Mouse (Mus musculus): ENCODE results near the gene Cfap43. TPM values are rescaled to one million over a fixed set of nuclear protein-coding genes. Genes with fewer than 3 reads are reported as not detected.

Gene Cfap43
- total and polyA plus RNA-seq, 3 experiments: 3.2 to 12.7 (median 11.7) TPM

- H3K4me1 ChIP-seq (ENCODE audit: control insufficient read depth in 1 of 2, insufficient read depth in 2 of 2): peaks cover 20 to 46% of the 10 kb centered on the region in 2 experiments
- no peak for TF ChIP-seq KAT2A (IDR thresholded peaks at IDR 0.05; ENCODE audit: insufficient replicate concordance, low read length)
- no peak for TF ChIP-seq MEF2A (IDR thresholded peaks at IDR 0.05; ENCODE audit: borderline replicate concordance, low read depth, low read length)
- TF ChIP-seq EP300 (IDR thresholded peaks at IDR 0.05; ENCODE audit: low read length): no peak
- no peak for TF ChIP-seq TCF12 (IDR thresholded peaks at IDR 0.05; ENCODE audit: low read depth, low read length)
- no peaks in the 10 kb centered on the region for H3K79me2 ChIP-seq (replicated peaks; ENCODE audit: control insufficient read depth, extremely low read depth, insufficient read depth, poor library complexity, severe bottlenecking)
- H3K9me3 ChIP-seq (replicated peaks; ENCODE audit: low read length): no peaks in the 10 kb centered on the region
- dilution Hi-C loops (cut with MboI; ENCODE audit: extremely low pct_ligation_motif_present, extremely low pct_unique_long_range_greater_than_20kb, low sequenced_read_pairs) (no loop called here), in situ Hi-C loops (cut with MboI; ENCODE audit: low pct_ligation_motif_present, low pct_unique_long_range_greater_than_20kb, low sequenced_read_pairs) (loop anchor here (25.0 kb wide), 1 partner anchor 500 kb away; no protein-coding TSS in a partner anchor)
- DNase-seq (ENCODE audit: extremely low read depth): no peak
- no peak overlapping the region for H3K4me3 ChIP-seq (replicated peaks in 1 of 3; ENCODE audit: low read depth in 2 of 3, low read length in 2 of 3, poor library complexity in 1 of 3)
- peaks cover 33 to 55% of the 10 kb centered on the region in 2 experiments for H3K36me3 ChIP-seq (replicated peaks in 1 of 2; ENCODE audit: control insufficient read depth in 1 of 2, insufficient read depth in 1 of 2, low read length in 1 of 2)
- H3K9ac ChIP-seq (ENCODE audit: insufficient read depth, low read depth): no peak overlapping the region
- H3K4me2 ChIP-seq (ENCODE audit: insufficient read depth, low read depth, poor library complexity, severe bottlenecking): no peak overlapping the region
- no peak overlapping the region for H3K27ac ChIP-seq (ENCODE audit: insufficient read depth, low read depth)
- peaks cover 1% of the 10 kb centered on the region for H3K27me3 ChIP-seq (replicated peaks)
Observed at GRCm38 (mm10) chr19:47862581-47862980, 56.5 kb downstream of the Cfap43 start.

- dilution Hi-C loops (cut with MboI; ENCODE audit: extremely low pct_ligation_motif_present, extremely low pct_unique_long_range_greater_than_20kb, low sequenced_read_pairs) (no loop called here), in situ Hi-C loops (cut with MboI; ENCODE audit: low pct_ligation_motif_present, low pct_unique_long_range_greater_than_20kb, low sequenced_read_pairs) (loop anchor here (25.0 kb wide), 1 partner anchor 497 kb away; no protein-coding TSS in a partner anchor)
- Histone ChIP-seq H3K27ac (ENCODE audit: insufficient read depth, low read depth) (no peak overlapping the region), H3K36me3 (replicated peaks in 1 of 2; ENCODE audit: control insufficient read depth in 1 of 2, insufficient read depth in 1 of 2, low read length in 1 of 2) (peaks cover 30 to 62% of the 10 kb centered on the region in 2 experiments), H3K4me2 (ENCODE audit: insufficient read depth, low read depth, poor library complexity, severe bottlenecking) (no peak overlapping the region), H3K9ac (ENCODE audit: insufficient read depth, low read depth) (no peak overlapping the region), H3K4me1 (ENCODE audit: control insufficient read depth in 1 of 2, insufficient read depth in 2 of 2) (peaks cover 21 to 52% of the 10 kb centered on the region in 2 experiments), H3K79me2 (replicated peaks; ENCODE audit: control insufficient read depth, extremely low read depth, insufficient read depth, poor library complexity, severe bottlenecking) (no peaks in the 10 kb centered on the region), H3K9me3 (replicated peaks; ENCODE audit: low read length) (no peaks in the 10 kb centered on the region), H3K27me3 (replicated peaks) (no peaks in the 10 kb centered on the region), H3K4me3 (replicated peaks in 1 of 3; ENCODE audit: low read depth in 2 of 3, low read length in 2 of 3, poor library complexity in 1 of 3) (no peak overlapping the region)
- DNase-seq (ENCODE audit: extremely low read depth): no peak
- TF ChIP-seq SIN3A (IDR thresholded peaks at IDR 0.05; ENCODE audit: low read length): no peak
- no peak for TF ChIP-seq USF1 (IDR thresholded peaks at IDR 0.05; ENCODE audit: low read depth, low read length)
- no peak for TF ChIP-seq MEF2A (IDR thresholded peaks at IDR 0.05; ENCODE audit: borderline replicate concordance, low read depth, low read length)
- TF ChIP-seq RCOR1 (conservative IDR thresholded peaks at IDR 0.05; ENCODE audit: low read depth, low read length): no peak
- TF ChIP-seq MAX (IDR thresholded peaks at IDR 0.05; ENCODE audit: low read length): no peak
- TF ChIP-seq NRF1 (IDR thresholded peaks at IDR 0.05; ENCODE audit: low read depth, low read length): no peak
- TF ChIP-seq RAD21 (IDR thresholded peaks at IDR 0.05; ENCODE audit: low read depth, low read length): no peak
- TF ChIP-seq ZNF384 (IDR thresholded peaks at IDR 0.05; ENCODE audit: low read depth, low read length): no peak
- TF ChIP-seq GABPA (IDR thresholded peaks at IDR 0.05; ENCODE audit: insufficient replicate concordance, low read depth, low read length): no peak
- no peak for TF ChIP-seq PAX5 (IDR thresholded peaks at IDR 0.05; ENCODE audit: low read length)
- TF ChIP-seq ZC3H11A (IDR thresholded peaks at IDR 0.05; ENCODE audit: low read depth, low read length): no peak
- no peak for TF ChIP-seq JUN (IDR thresholded peaks at IDR 0.05; ENCODE audit: insufficient read depth, low read depth, low read length)
- no peak for TF ChIP-seq MAZ (IDR thresholded peaks at IDR 0.05; ENCODE audit: low read depth, low read length)
- no peak for TF ChIP-seq POLR2A (IDR thresholded peaks at IDR 0.05; ENCODE audit: low read depth, low read length)
- TF ChIP-seq SMC3 (IDR thresholded peaks at IDR 0.05; ENCODE audit: low read depth, low read length): no peak
Observed at GRCm38 (mm10) chr19:47859180-47859579, 59.9 kb downstream of the Cfap43 start.
